Mouse (Mus musculus) spleen, embryonic (tissue): ENCODE data around the gene Arhgap22.

Experiments used
- CTCF ChIA-PET: fragments of 350-600 bp; sonication (Branson Sonifier 250); formaldehyde crosslinking; loops from one replicate; lab custom pipeline; 2022; lab: Charles Lee

Arhgap22 gene

GRCm38 (mm10) chr14:33364061-33364460 lies 150.2 kb downstream of the Arhgap22 start:
- CTCF ChIA-PET = no interaction called here

- CTCF ChIA-PET = no interaction called here
Observed at GRCm38 (mm10) chr14:33366891-33367777, 153.3 kb downstream of the Arhgap22 start.

GRCm38 (mm10) chr14:33369375-33369774 lies 155.5 kb downstream of the Arhgap22 start:
- CTCF ChIA-PET = no interaction called here

GRCm38 (mm10) chr14:33370056-33370455 lies 156.2 kb downstream of the Arhgap22 start:
- CTCF ChIA-PET = no interaction called here

- CTCF ChIA-PET = no interaction called here
Observed at GRCm38 (mm10) chr14:33371248-33371647, 157.4 kb downstream of the Arhgap22 start.

- CTCF ChIA-PET = no interaction called here
Observed at GRCm38 (mm10) chr14:33373271-33373670, 159.4 kb downstream of the Arhgap22 start.

- CTCF ChIA-PET = no interaction called here
Observed at GRCm38 (mm10) chr14:33374089-33374488, 160.3 kb downstream of the Arhgap22 start.

GRCm38 (mm10) chr14:33377211-33377610 lies 163.4 kb downstream of the Arhgap22 start:
- CTCF ChIA-PET = no interaction called here

GRCm38 (mm10) chr14:33378723-33379122 lies 164.9 kb downstream of the Arhgap22 start:
- CTCF ChIA-PET = no interaction called here

- CTCF ChIA-PET = no interaction called here
Observed at GRCm38 (mm10) chr14:33380830-33381457, 167.1 kb downstream of the Arhgap22 start.

GRCm38 (mm10) chr14:33398065-33398860 lies 184.4 kb downstream of the Arhgap22 start:
- CTCF ChIA-PET = no interaction called here

- CTCF ChIA-PET = no interaction called here
Observed at GRCm38 (mm10) chr14:33400019-33400418, 186.2 kb downstream of the Arhgap22 start.

- CTCF ChIA-PET = no interaction called here
Observed at GRCm38 (mm10) chr14:33402331-33402730, 188.5 kb downstream of the Arhgap22 start.

- CTCF ChIA-PET = no interaction called here
Observed at GRCm38 (mm10) chr14:33415746-33416145, 201.9 kb downstream of the Arhgap22 start.

- CTCF ChIA-PET = interaction anchor here (0.6 kb wide), 1 partner anchor 12 kb away, joined by 7 read pairs; no protein-coding TSS in a partner anchor
Observed at GRCm38 (mm10) chr14:33418311-33418909, 204.6 kb downstream of the Arhgap22 start.
